Comparison of ENCODE assay signal across 33 mouse cellular contexts in the genomic region with DNA sequence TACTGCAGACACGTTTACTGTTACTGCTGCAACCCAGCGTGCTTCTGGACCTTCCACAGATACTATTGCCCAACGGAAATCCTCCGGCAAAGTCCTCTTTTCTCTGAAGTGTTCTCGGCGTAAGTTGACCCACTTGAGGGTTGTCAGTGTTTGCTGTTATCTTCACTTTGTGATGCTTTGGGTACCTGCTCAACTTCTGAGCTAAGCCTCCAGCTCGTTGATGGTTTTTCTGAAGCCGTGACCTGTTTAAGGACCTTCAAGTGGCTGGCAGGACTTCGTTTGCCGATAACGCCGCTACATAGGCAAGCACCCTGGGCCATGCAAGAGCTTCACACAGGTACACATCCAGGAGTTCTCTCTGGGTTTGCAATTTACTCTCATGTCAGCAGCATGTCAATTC. TPM values are rescaled to one million over a fixed set of nuclear protein-coding genes. Genes with fewer than 3 reads are reported as not detected.
"Had no signal": no experiment of that assay in that cellular context is flagged by ENCODE, and none has a peak within 500 bp of the region (broad histone marks: within the 10 kb centered on the region; RNA-seq: fewer than 3 reads in every experiment).

No protein-coding gene starts in this region.

- H3K27me3 ChIP-seq: hindbrain, embryonic 13.5 days; hindbrain, embryonic 15.5 days; limb, embryonic 15.5 days; liver, embryonic 12.5 days had no signal

- H3K27ac ChIP-seq: heart, embryonic 15.5 days; hindbrain, embryonic 13.5 days; hindbrain, embryonic 15.5 days; hindbrain, postnatal 0 days; kidney, embryonic 15.5 days; kidney, postnatal 0 days; limb, embryonic 13.5 days; limb, embryonic 15.5 days; liver, embryonic 12.5 days; liver, embryonic 14.5 days had no signal

- H3K9ac ChIP-seq: forebrain, postnatal 0 days; heart, embryonic 15.5 days; hindbrain, embryonic 13.5 days; hindbrain, embryonic 15.5 days; kidney, embryonic 15.5 days; limb, embryonic 13.5 days; limb, embryonic 15.5 days; liver, embryonic 12.5 days; liver, embryonic 14.5 days had no signal

- DNase-seq: forebrain, postnatal 0 days; gastrocnemius, postnatal 14 days; gastrocnemius, postnatal 36 days; heart, postnatal 14 days; heart, postnatal 36 days; kidney, adult 11 months; kidney, adult 2 months; kidney, adult 9 months; kidney, postnatal 14 days; kidney, postnatal 36 days; layer of hippocampus, adult 9-11 months; layer of hippocampus, postnatal 36 days; left cerebral cortex, postnatal 4 days had no signal

- H3K36me3 ChIP-seq: heart, embryonic 15.5 days; hindbrain, embryonic 13.5 days; hindbrain, embryonic 15.5 days; kidney, embryonic 15.5 days; limb, embryonic 13.5 days; limb, embryonic 15.5 days; liver, embryonic 12.5 days had no signal

- H3K4me3 ChIP-seq: heart, embryonic 15.5 days; hindbrain, embryonic 13.5 days; hindbrain, embryonic 15.5 days; kidney, embryonic 15.5 days; limb, embryonic 13.5 days; limb, embryonic 15.5 days; liver, embryonic 12.5 days had no signal

- H3K4me2 ChIP-seq: heart, embryonic 15.5 days; hindbrain, embryonic 13.5 days; hindbrain, embryonic 15.5 days; kidney, embryonic 15.5 days; limb, embryonic 13.5 days; limb, embryonic 15.5 days; liver, embryonic 12.5 days had no signal

- ATAC-seq: forebrain, postnatal 0 days; hindbrain, postnatal 0 days; intestine, embryonic 16.5 days; liver, embryonic 12.5 days had no signal

- H3K4me1 ChIP-seq: heart, embryonic 15.5 days; hindbrain, embryonic 13.5 days; hindbrain, embryonic 15.5 days had no signal

- H3K9me3 ChIP-seq: heart, embryonic 15.5 days; hindbrain, embryonic 13.5 days; hindbrain, embryonic 15.5 days; kidney, embryonic 15.5 days; limb, embryonic 13.5 days; limb, embryonic 15.5 days; liver, embryonic 12.5 days had no signal

RNA-seq across cellular contexts. Expression of a gene that starts 40.4 kb away (rescaled TPM):
- total RNA-seq: forebrain, postnatal 0 days; gastrocnemius, adult 18-20 months; gastrocnemius, adult 8-10 months; gastrocnemius, postnatal 14 days; gastrocnemius, postnatal 36 days; heart, postnatal 14 days; heart, postnatal 36 days; hematopoietic stem cell, adult 5-6 weeks; liver, adult 2 months had no signal
- polyA plus RNA-seq: forebrain, postnatal 0 days; gonadal fat pad, adult 2 months; heart, embryonic 15.5 days; heart, postnatal 0 days; hindbrain, embryonic 11.5 days; intestine, embryonic 14.5 days; kidney, adult 2 months; kidney, embryonic 15.5 days; kidney, postnatal 0 days; limb, embryonic 11.5 days; limb, embryonic 13.5 days; liver, adult 2 months; liver, embryonic 12.5 days; liver, embryonic 14.5 days had no signal
